Mouse (Mus musculus) heart, postnatal 0 days (tissue): Measurements from ENCODE around the gene Scfd2. TPM values are rescaled to one million over a fixed set of nuclear protein-coding genes. Genes with fewer than 3 reads are reported as not detected.
A peak's percentile ranks its signal among the peaks of the same experiment; 100 is the strongest.

Experiments used
- ATAC-seq: fragments of 200-750 bp; cut with Nextera tagmentation; 2 replicates; pipeline ENCODE4 v1.8.0; 2017; ENCODE audit warnings: low read depth, moderate number of reproducible peaks, moderate library complexity; ENCODE audit not compliant: insufficient read depth
- DNase-seq: peaks from one replicate; pipeline ENCODE4 v3.0.0-alpha.2; 2016; ENCODE audit warnings: low spot score
- H3K27ac ChIP-seq: fragments of 300-500 bp; sonication (generic); 2 replicates; pipeline ENCODE4 v1.5.1; 2014; ENCODE audit warnings: low read depth, mild to moderate bottlenecking
- H3K27me3 ChIP-seq: fragments of 300-500 bp; sonication (generic); 2 replicates; pipeline ENCODE4 v1.6.1; 2014; ENCODE audit warnings: low read length, mixed read lengths; ENCODE audit not compliant: control insufficient read depth, insufficient read depth
- H3K36me3 ChIP-seq: fragments of 300-500 bp; sonication (generic); replicated peaks from 2 replicates; pipeline ENCODE4 v1.6.1; 2014; ENCODE audit warnings: low read length, mixed read lengths; ENCODE audit not compliant: control insufficient read depth, insufficient read depth
- H3K4me1 ChIP-seq: fragments of 300-500 bp; sonication (generic); 2 replicates; pipeline ENCODE4 v1.6.1; 2014; ENCODE audit warnings: antibody characterized with exemption; ENCODE audit not compliant: control insufficient read depth, insufficient read depth
- H3K4me2 ChIP-seq: fragments of 300-500 bp; sonication (generic); 2 replicates; pipeline ENCODE4 v1.6.1; 2014; ENCODE audit warnings: low read depth, mild to moderate bottlenecking, low read length, moderate library complexity
- H3K4me3 ChIP-seq: fragments of 300-500 bp; sonication (generic); 2 replicates; pipeline ENCODE4 v1.5.1; 2014; ENCODE audit warnings: low read depth, low read length
- H3K9ac ChIP-seq: fragments of 300-500 bp; sonication (generic); replicated peaks from 2 replicates; pipeline ENCODE4 v1.6.1; 2014; ENCODE audit warnings: low read depth, low read length, mixed read lengths
- H3K9me3 ChIP-seq: fragments of 300-500 bp; sonication (generic); replicated peaks from 2 replicates; pipeline ENCODE4 v1.6.1; 2016; ENCODE audit warnings: low read length; ENCODE audit not compliant: control insufficient read depth
- CTCF ChIP-seq: IDR thresholded peaks from 2 replicates; pipeline ENCODE4 v1.5.1; 2016; ENCODE audit warnings: antibody characterized with exemption, control low read depth, low read depth
- EP300 ChIP-seq: IDR thresholded peaks from 2 replicates; pipeline ENCODE4 v1.6.1; 2016; ENCODE audit warnings: antibody characterized with exemption, low read depth
- WGBS: fragments of 180-500 bp; shearing (Covaris S2); extraction: QIAGEN DNeasy Blood & Tissue Kit; methylation state at CpG from one replicate; pipeline ENCODE4 v1.1.7; 2014; 5-methylcytosine and 5-hydroxymethylcytosine counted together
- polyA plus RNA-seq: library from polyadenylated mRNA; unstranded; fragments of >200 nt; fragmentation: Nextera tagmentation; extraction: Ambion mirVana; gene quantifications from 2 replicates; pipeline ENCODE4 v1.2.1, GENCODE M21; 2015
- total RNA-seq: library from RNA; depleted of rRNA; stranded (reverse); fragments of >200 nt; gene quantifications from 2 replicates; pipeline ENCODE4 v1.2.3, GENCODE M21; 2014; ENCODE audit warnings: low replicate concordance

The Scfd2 gene
- total and polyA plus RNA-seq, 2 experiments from 2014 or later: 14.2 to 24.3 TPM

DNA sequence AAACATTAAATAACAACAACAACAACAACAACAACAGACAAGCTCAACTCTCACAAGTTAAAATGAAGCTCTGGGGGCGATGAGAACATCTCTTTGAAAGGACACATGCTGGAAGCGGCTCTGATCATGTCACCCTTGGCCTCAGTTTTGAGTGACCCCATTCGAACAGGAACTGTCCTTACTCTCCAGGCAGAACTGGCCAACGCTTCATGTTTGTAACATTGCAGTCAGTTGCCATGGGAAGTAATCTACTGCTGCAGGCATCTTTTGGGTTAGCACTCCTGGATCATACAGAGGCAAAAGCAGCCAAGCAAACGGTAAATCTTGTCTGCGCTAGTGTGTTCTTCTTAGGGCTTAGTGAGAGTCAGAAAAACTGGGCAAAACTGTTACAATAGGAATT lies 219.7 kb downstream of the Scfd2 start:
- WGBS: 63% methylated on average over 6 of the region's 6 CpGs
- Histone ChIP-seq H3K9ac (no peak overlapping the region), H3K9me3 (no peaks in the 10 kb centered on the region), H3K4me1 (peaks cover 7% of the 10 kb centered on the region), H3K36me3 (no peaks in the 10 kb centered on the region), H3K27me3 (no peaks in the 10 kb centered on the region), H3K4me2 (no peak overlapping the region), H3K27ac (no peak overlapping the region), H3K4me3 (no peak overlapping the region)
- ATAC-seq (no peak), DNase-seq (no peak)
- TF ChIP-seq CTCF: no peak

DNA sequence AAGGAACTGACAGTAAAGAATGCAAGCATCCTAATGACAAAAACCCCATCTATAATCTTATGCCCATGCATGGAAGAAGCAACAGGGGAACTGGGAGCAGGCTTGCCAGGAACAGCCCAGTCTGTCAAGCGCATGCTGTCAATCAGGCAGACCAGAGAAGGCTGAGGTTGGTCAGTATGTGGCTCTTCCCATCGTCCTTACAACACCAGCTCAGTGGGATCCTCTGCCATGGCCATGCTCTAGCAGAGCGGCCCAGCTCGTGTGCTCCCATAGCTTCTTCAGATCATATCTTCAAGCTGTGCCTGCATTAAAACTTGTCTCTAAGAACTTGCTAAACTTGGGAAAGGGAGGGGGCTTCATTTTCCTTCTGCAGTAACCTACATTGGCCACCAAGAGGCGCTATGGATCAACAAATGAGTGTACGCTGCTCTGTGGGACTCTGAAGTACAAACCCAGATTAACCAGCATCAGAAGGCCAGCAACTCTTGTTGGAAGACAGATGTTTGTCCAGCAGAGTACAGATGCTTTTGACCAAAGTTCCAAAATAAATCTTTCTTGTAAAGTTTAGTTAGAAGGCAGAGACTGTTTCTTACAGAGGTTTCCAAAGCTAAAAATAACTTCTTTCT lies 220.2 kb downstream of the Scfd2 start:
- Histone ChIP-seq H3K27ac (no peak overlapping the region), H3K9ac (no peak overlapping the region), H3K36me3 (no peaks in the 10 kb centered on the region), H3K4me2 (no peak overlapping the region), H3K9me3 (no peaks in the 10 kb centered on the region), H3K27me3 (no peaks in the 10 kb centered on the region), H3K4me1 (peaks cover 7% of the 10 kb centered on the region), H3K4me3 (no peak overlapping the region)
- WGBS: 26% methylated on average over 6 of the region's 6 CpGs
- DNase-seq (peak; percentile 79), ATAC-seq (peak; percentile 74)
- TF ChIP-seq EP300 (no peak), CTCF (peak; percentile 92)

DNA sequence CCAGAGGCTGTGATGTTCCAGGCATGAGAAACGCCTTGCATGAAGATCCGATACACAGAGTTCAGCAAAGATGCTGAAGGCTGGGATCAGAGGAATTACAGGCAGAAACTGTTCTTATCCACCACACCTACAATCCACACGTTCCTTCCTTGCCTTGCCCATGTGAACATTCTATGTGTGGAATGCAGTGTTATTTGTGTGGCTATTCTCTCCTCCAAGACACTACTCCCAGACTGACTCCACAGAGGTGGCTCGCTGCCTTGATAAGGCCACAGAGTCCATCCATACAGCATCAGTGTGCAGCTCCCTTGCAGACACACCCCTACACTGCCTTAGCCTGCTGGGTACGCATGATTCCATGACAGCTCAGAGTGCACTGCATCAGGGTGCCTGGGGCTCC lies 221.5 kb downstream of the Scfd2 start:
- DNase-seq: no peak
- no peaks in the 10 kb centered on the region for H3K36me3 ChIP-seq
- H3K4me2 ChIP-seq: no peak overlapping the region
- no peak overlapping the region for H3K9ac ChIP-seq
- TF ChIP-seq CTCF: no peak
- TF ChIP-seq EP300: no peak
- ATAC-seq: no peak
- no peak overlapping the region for H3K4me3 ChIP-seq
- H3K27me3 ChIP-seq: no peaks in the 10 kb centered on the region
- H3K9me3 ChIP-seq: no peaks in the 10 kb centered on the region
- WGBS: 58% methylated on average over 5 of the region's 5 CpGs
- H3K4me1 ChIP-seq: no peaks in the 10 kb centered on the region
- H3K27ac ChIP-seq: no peak overlapping the region

DNA sequence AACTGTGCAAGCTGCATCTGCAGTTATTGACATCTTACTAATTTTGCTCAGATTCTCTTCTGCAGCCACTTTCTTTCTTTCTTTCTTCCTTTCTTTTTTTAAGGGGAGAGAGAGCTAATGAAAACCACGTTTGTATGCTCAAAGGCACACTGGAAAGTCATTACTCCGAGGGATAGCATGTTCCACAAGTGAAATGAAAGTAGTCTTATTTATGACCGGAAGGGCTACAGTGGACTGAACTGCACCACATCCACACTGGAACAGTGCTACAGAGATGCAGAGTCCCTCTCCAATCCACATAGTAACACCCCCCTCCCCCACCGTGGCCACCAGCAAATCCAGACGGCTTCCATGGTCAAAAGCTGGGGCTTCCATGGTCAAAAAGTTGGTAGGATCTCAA lies 224.3 kb downstream of the Scfd2 start:
- 87% methylated on average over 5 of the region's 5 CpGs for WGBS
- no peak for ATAC-seq

DNA sequence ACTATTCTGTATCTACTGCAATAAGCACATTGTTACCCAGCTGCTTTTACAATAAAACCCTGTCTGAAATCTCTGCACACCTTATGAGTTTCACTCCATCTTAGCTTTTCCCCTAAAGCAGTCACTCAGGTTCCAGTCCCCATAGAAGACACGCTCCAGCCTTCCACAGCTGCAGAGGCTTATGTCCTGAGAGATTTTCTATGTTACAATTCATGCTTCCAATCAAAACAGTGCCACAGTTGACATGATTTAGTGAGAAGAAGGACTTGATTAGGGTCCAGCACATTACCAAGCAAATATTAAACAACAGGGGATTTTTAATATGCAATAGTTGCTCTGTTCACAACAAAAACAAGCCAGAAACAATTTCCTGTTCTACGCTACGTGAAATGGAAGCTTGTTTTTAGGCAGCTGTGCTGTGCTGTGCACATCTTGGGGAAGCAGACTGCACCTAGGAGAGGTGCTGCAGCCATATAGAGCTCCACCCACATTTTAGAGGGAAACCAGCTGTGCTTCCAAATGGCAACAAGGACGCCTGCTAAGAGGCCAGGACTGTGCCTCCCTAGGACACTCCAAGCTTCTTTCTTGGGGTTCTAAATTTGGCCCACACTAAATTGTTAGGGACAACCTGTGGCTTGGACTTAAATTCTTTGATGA lies 225.9 kb downstream of the Scfd2 start:
- peaks cover 20% of the 10 kb centered on the region for H3K4me1 ChIP-seq
- no peak for TF ChIP-seq CTCF
- TF ChIP-seq EP300: no peak
- H3K4me3 ChIP-seq: no peak overlapping the region
- no peak overlapping the region for H3K4me2 ChIP-seq
- no peak overlapping the region for H3K27ac ChIP-seq
- no peak overlapping the region for H3K9ac ChIP-seq
- no peaks in the 10 kb centered on the region for H3K9me3 ChIP-seq
- no peaks in the 10 kb centered on the region for H3K36me3 ChIP-seq
- no peak for DNase-seq
- WGBS: 67% methylated on average over 4 of the region's 4 CpGs
- ATAC-seq: no peak
- H3K27me3 ChIP-seq: no peaks in the 10 kb centered on the region

More for the DNA sequence above, 224.3 kb downstream of the Scfd2 start:
- Histone ChIP-seq H3K4me1 (peaks cover 4% of the 10 kb centered on the region; the same call in 1 of the 2 replicates), H3K27me3 (no peaks in the 10 kb centered on the region), H3K9me3 (no peaks in the 10 kb centered on the region), H3K4me3 (no peak overlapping the region), H3K9ac (no peak overlapping the region), H3K4me2 (no peak overlapping the region), H3K27ac (no peak overlapping the region), H3K36me3 (no peaks in the 10 kb centered on the region)
- no peak for TF ChIP-seq EP300
- TF ChIP-seq CTCF: no peak
- no peak for DNase-seq

DNA sequence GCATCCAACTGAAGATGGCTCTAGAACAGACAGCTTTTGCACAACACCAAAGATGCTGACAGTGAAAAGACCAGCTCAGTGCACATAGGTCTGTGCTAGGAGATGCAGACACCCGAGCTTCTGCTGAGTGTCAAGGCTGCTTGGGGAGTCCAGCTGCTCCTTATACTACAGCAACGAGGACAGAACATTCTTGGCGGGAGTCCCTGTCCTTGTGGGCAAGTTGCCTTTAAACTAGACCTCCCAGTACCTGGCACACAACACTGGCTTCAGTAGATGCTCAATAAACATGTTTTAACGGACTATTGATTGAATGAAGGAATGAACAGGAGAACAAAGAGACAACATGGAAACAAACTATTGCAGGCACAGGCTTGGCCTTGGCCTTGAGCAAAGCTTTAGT lies 226.8 kb downstream of the Scfd2 start:
- Histone ChIP-seq H3K9ac (no peak overlapping the region), H3K27me3 (no peaks in the 10 kb centered on the region), H3K4me2 (no peak overlapping the region), H3K9me3 (no peaks in the 10 kb centered on the region), H3K4me1 (peaks cover 24% of the 10 kb centered on the region), H3K36me3 (no peaks in the 10 kb centered on the region), H3K4me3 (no peak overlapping the region), H3K27ac (no peak overlapping the region)
- no peak for TF ChIP-seq CTCF
- TF ChIP-seq EP300: no peak
- 58% methylated on average over 4 of the region's 4 CpGs for WGBS
- ATAC-seq (no peak), DNase-seq (no peak)
